Mouse (Mus musculus): ENCODE results near the gene Hoxd12. TPM values are rescaled to one million over a fixed set of nuclear protein-coding genes. Genes with fewer than 3 reads are reported as not detected.

Gene Hoxd12
- polyA plus RNA-seq, 1 experiment from 2014 or later = not detected

DNA sequence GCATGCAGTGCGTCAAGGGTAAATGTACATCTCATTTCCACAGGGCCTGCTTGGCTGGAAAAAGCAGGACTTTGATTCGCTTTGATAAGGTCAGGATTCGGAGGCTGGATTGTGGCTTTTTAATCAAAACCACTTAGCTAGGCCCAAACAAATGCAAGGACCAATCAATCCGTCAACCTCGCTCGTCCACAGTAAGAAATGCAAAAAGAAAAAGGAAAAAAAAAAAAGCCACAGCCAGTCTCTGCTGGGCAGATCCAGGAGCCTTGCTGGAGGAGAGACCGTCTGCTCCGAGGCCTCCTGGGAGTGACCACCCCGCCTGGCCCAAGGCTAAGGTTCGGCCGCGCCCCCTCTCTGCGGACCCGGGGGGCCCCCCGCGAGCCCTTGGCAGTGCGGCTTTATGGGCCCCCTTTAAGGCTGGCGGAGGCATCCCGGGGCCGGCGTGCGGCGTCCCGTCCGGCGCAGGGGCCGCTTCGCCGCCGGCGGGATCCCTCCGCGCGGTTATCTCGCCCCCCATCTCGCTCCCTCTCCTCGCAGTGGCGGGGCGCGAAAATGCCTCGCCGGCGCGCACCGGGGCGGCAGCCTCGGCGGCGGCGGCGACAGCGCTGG is 29.7 kb downstream of the Hoxd12 start, which contains the start of gene Hoxd8:
Gene Hoxd8 (plus strand): TSS at position 223 of the 606 bp plus-strand sequence.
- 2% methylated on average over 41 of the region's 52 CpGs for WGBS
- Histone ChIP-seq H3K36me3 (ENCODE audit: control insufficient read depth, insufficient read depth, low read length) (no peaks in the 10 kb centered on the region), H3K4me2 (ENCODE audit: low read depth, low read length) (peak within 1 kb of the TSS; percentile 81), H3K9me3 (ENCODE audit: control insufficient read depth, low read length) (no peaks in the 10 kb centered on the region), H3K4me3 (ENCODE audit: low read length) (peak within 1 kb of the TSS; percentile 50), H3K9ac (ENCODE audit: low read length) (peak within 1 kb of the TSS; percentile 20; the same call in 1 of the 2 replicates), H3K27ac (ENCODE audit: low read length) (no peak within 1 kb of the TSS), H3K27me3 (ENCODE audit: control insufficient read depth, insufficient read depth, low read depth, low read length) (peaks cover 95% of the 10 kb centered on the region), H3K4me1 (replicated peaks; ENCODE audit: control insufficient read depth, insufficient read depth, low read length) (peaks cover 10% of the 10 kb centered on the region)
- ATAC-seq (ENCODE audit: low read depth) = peak; percentile 44

DNA sequence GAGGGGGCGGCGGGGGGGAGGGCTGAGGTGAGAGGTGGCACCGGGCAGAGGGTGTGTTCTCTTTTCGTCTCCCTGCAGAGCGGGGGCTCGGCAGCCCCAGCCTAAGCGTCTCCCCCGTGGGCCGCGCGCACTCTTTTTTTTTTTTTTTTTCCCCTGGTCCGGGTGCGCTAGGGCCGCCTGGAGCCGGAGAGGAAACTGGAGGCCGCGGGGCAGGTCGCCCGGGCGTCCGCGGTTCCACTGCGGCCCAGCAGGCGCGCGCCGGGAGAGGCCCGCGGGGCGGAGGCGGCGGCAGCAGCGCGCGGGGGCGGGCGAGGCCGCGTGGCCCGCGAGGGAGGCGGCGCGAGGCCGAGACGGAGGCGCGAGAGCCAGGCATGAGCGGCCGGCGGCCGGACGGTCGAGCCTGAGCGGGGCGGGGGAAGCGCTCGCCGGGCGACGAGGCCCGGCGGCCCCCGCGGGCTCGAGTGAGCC is 30.2 kb downstream of the Hoxd12 start:
- no peaks in the 10 kb centered on the region for H3K9me3 ChIP-seq (ENCODE audit: control insufficient read depth, low read length)
- H3K4me2 ChIP-seq (ENCODE audit: low read depth, low read length) = peak overlapping the region; percentile 81
- no peak overlapping the region for H3K27ac ChIP-seq (ENCODE audit: low read length)
- H3K9ac ChIP-seq (ENCODE audit: low read length) = peak overlapping the region; percentile 20; the same call in 1 of the 2 replicates
- WGBS = under 1% methylated on average over 21 of the region's 66 CpGs
- peak; percentile 47 for ATAC-seq (ENCODE audit: low read depth)
- H3K27me3 ChIP-seq (ENCODE audit: control insufficient read depth, insufficient read depth, low read depth, low read length) = peaks cover 95% of the 10 kb centered on the region
- peak overlapping the region; percentile 50 for H3K4me3 ChIP-seq (ENCODE audit: low read length)
- no peaks in the 10 kb centered on the region for H3K36me3 ChIP-seq (ENCODE audit: control insufficient read depth, insufficient read depth, low read length)
- H3K4me1 ChIP-seq (replicated peaks; ENCODE audit: control insufficient read depth, insufficient read depth, low read length) = peaks cover 10% of the 10 kb centered on the region

DNA sequence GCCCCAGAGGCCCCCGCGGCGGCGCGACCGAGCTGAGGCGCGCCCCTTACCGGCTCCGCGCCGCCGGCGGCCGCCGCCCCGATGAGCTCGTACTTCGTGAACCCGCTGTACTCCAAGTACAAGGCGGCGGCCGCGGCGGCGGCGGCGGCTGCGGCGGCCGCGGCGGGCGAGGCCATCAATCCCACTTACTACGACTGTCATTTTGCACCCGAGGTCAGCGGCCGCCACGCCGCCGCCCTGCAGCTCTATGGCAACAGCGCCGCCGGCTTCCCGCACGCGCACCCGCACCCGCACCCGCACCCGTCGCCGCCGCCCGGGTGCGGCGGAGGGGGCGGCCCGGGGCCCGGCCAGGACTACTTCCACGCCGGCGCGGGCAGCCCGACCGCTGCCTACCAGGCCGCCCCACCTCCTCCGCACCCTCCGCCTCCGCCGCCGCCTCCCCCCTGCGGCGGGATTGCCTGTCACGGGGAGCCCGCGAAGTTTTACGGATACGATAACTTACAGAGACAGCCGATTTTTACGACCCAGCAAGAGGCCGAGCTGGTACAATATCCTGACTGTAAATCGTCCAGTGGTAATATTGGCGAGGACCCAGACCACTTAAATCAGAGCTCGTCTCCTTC is 30.8 kb downstream of the Hoxd12 start:
- peaks cover 95% of the 10 kb centered on the region for H3K27me3 ChIP-seq (ENCODE audit: control insufficient read depth, insufficient read depth, low read depth, low read length)
- WGBS = under 1% methylated on average over 54 of the region's 85 CpGs
- H3K36me3 ChIP-seq (ENCODE audit: control insufficient read depth, insufficient read depth, low read length) = no peaks in the 10 kb centered on the region
- ATAC-seq (ENCODE audit: low read depth) = peak; percentile 38
- H3K27ac ChIP-seq (ENCODE audit: low read length) = no peak overlapping the region
- H3K4me1 ChIP-seq (replicated peaks; ENCODE audit: control insufficient read depth, insufficient read depth, low read length) = peaks cover 10% of the 10 kb centered on the region
- H3K4me2 ChIP-seq (ENCODE audit: low read depth, low read length) = peak overlapping the region; percentile 81
- 0 out of 2 replicates have a peak overlapping the region, but pooled peaks have one; percentile 20 for H3K9ac ChIP-seq (ENCODE audit: low read length)
- H3K9me3 ChIP-seq (ENCODE audit: control insufficient read depth, low read length) = no peaks in the 10 kb centered on the region
- peak overlapping the region; percentile 50 for H3K4me3 ChIP-seq (ENCODE audit: low read length)

DNA sequence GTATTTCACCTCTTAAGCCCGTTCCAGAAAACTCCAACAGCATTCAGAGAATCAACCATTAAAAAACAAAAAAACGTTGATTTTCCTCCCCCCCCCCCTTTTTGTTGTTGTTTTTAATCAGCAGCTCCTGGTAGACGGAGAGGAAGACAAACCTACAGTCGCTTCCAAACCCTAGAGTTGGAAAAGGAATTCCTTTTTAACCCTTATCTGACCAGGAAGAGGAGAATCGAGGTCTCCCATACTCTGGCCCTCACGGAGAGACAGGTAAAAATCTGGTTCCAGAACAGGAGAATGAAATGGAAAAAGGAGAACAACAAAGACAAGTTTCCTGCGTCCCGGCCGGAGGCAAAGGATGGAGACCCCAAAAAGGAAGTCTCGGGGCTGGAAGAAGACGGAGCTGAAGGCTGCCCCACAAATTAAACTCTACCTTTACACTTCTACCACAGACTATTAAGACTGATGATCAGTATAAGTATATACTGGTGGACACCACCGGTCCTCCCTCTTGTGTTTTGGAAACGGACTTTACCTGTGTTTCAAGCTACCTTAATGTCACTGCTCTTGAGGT is 31.7 kb downstream of the Hoxd12 start:
- peaks cover 93% of the 10 kb centered on the region for H3K27me3 ChIP-seq (ENCODE audit: control insufficient read depth, insufficient read depth, low read depth, low read length)
- no peak for ATAC-seq (ENCODE audit: low read depth)
- H3K4me2 ChIP-seq (ENCODE audit: low read depth, low read length) = no peak overlapping the region
- H3K4me1 ChIP-seq (replicated peaks; ENCODE audit: control insufficient read depth, insufficient read depth, low read length) = peaks cover 10% of the 10 kb centered on the region
- no peaks in the 10 kb centered on the region for H3K9me3 ChIP-seq (ENCODE audit: control insufficient read depth, low read length)
- H3K36me3 ChIP-seq (ENCODE audit: control insufficient read depth, insufficient read depth, low read length) = no peaks in the 10 kb centered on the region
- H3K9ac ChIP-seq (ENCODE audit: low read length) = no peak overlapping the region
- no peak overlapping the region for H3K27ac ChIP-seq (ENCODE audit: low read length)
- no peak overlapping the region for H3K4me3 ChIP-seq (ENCODE audit: low read length)
- 2% methylated on average over 13 of the region's 13 CpGs for WGBS

DNA sequence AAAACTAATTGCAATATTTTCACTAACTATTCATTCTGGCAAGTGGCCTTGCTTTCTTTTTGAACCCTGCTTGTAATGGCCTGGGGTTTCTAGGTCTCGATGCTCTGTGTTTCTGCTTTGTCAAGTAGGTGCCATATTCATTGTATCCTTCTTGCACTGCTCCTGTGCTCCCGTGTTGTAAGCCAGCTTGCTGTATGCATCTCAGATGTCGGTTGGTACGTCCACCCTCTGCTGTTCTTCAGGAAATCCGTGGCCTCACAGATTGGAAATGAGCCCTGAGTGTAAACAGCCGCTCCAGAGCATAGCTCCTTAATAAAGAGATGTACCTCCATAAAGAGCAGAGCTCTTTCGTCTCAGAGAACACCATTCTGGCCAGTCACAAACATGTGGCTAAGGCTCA is 32.8 kb downstream of the Hoxd12 start:
- Histone ChIP-seq H3K9ac (ENCODE audit: low read length) (no peak overlapping the region), H3K4me3 (ENCODE audit: low read length) (no peak overlapping the region), H3K27me3 (ENCODE audit: control insufficient read depth, insufficient read depth, low read depth, low read length) (peaks cover 95% of the 10 kb centered on the region)

DNA sequence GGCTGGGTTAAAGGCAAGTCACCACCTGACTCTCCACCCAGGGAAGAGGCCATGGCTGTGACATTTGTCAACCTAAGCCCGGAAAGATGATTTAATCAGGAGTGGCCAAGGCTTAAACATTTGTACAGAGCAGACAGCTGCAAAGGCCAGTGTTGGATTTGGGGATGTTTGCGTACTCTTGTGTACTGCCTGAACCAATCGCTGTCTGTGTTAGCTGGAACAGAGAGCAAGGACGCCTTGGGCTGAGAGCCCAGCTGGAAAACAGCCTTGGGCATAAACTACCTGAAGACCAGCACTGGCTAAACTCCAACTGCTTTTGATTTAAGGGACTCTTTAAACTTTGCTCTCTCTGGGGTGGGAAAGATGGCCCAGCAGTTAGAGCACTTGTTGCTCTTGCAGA is 33.9 kb downstream of the Hoxd12 start:
- Histone ChIP-seq H3K27me3 (ENCODE audit: control insufficient read depth, insufficient read depth, low read depth, low read length) (peaks cover 94% of the 10 kb centered on the region), H3K27ac (ENCODE audit: low read length) (no peak overlapping the region), H3K4me2 (ENCODE audit: low read depth, low read length) (no peak overlapping the region), H3K9ac (ENCODE audit: low read length) (no peak overlapping the region), H3K9me3 (ENCODE audit: control insufficient read depth, low read length) (no peaks in the 10 kb centered on the region), H3K4me1 (replicated peaks; ENCODE audit: control insufficient read depth, insufficient read depth, low read length) (peaks cover 13% of the 10 kb centered on the region), H3K36me3 (ENCODE audit: control insufficient read depth, insufficient read depth, low read length) (no peaks in the 10 kb centered on the region), H3K4me3 (ENCODE audit: low read length) (no peak overlapping the region)
- WGBS = 12% methylated on average over 4 of the region's 4 CpGs
- ATAC-seq (ENCODE audit: low read depth) = no peak

More for the DNA sequence above, 32.8 kb downstream of the Hoxd12 start:
- Histone ChIP-seq H3K27ac (ENCODE audit: low read length) (no peak overlapping the region), H3K9me3 (ENCODE audit: control insufficient read depth, low read length) (no peaks in the 10 kb centered on the region), H3K36me3 (ENCODE audit: control insufficient read depth, insufficient read depth, low read length) (no peaks in the 10 kb centered on the region), H3K4me1 (replicated peaks; ENCODE audit: control insufficient read depth, insufficient read depth, low read length) (peaks cover 13% of the 10 kb centered on the region), H3K4me2 (ENCODE audit: low read depth, low read length) (no peak overlapping the region)
- 9% methylated on average over 7 of the region's 7 CpGs for WGBS
- ATAC-seq (ENCODE audit: low read depth) = no peak

DNA sequence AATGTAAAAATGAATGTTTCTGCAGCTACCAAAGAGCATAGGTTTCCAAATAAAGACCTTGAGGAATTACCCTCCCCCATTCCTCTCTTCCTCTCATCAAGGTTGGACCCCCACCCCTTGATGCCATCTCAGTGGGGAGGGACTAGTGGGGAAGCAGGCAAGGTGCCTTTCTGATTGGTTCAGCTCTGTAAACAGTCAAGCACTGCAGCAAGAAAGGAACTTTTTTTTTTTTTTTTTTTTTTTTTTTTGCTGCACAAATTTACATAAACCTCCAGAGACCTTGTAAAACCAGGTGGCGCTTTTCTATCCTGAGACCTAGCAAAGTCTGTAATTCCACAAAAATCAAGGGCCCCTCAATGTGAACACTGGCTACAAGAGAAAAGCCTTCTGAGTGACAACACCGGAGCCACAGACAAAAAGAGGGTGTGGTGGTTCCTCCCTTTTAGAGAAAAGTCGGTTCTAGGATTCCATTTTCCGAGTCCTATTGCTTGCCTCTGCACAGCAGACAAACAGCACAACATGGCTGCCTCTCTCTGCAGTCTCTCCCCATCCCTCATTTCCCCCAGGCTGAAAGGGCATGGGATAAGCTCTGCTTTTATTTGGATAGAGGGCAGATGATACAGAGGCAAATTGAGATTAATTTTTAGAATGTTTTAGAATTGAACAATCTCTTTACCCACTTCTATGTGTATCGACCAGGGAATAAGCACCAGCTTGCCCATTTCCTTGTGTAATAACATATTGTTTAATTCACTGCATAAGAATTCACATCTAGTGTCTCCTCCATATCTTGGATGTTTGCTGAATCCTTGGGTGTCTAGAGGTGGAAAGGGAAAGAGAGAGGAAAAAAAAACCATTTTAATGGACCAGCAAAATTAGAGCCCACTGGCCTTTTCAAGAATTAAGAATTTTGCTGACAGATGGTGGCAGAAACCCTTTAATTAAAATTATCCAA is 34.9 kb downstream of the Hoxd12 start:
- H3K9ac ChIP-seq (ENCODE audit: low read length) = no peak overlapping the region
- WGBS = 5% methylated on average over 5 of the region's 5 CpGs
- H3K4me3 ChIP-seq (ENCODE audit: low read length) = no peak overlapping the region

DNA sequence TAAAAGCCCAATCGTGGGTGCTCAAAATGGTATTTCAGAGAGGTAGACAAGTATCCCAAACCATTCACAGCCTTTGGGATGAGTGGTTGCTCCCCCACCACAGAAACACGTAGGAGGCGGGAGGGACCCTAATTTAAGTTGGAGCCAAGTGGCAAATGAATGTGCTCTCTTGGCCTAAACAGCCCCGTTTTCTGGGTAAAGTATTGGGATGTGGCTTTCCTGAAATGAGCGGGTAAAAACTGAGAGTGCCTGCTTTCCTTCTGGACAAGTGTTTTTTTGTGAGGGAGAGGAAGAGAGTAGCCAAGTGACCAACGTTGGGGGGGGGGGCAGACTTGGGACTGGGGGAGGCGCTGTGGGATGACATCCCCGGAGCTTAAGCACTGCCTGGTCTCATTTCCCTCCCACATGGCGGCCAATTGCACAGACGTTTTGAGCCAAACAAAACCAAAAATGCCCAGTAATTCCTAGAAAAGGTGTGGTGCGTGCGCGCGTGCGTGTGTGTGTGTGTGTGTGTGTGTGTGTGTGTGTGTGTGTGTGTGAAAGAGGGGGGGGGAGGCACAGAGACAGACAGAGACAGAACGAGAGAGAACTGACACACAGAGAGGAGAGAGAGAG is 36.2 kb downstream of the Hoxd12 start:
- Histone ChIP-seq H3K4me3 (ENCODE audit: low read length) (no peak overlapping the region), H3K4me2 (ENCODE audit: low read depth, low read length) (no peak overlapping the region), H3K9ac (ENCODE audit: low read length) (no peak overlapping the region)

More for the DNA sequence above, 34.9 kb downstream of the Hoxd12 start:
- Histone ChIP-seq H3K9me3 (ENCODE audit: control insufficient read depth, low read length) (no peaks in the 10 kb centered on the region), H3K36me3 (ENCODE audit: control insufficient read depth, insufficient read depth, low read length) (no peaks in the 10 kb centered on the region), H3K27ac (ENCODE audit: low read length) (no peak overlapping the region), H3K27me3 (ENCODE audit: control insufficient read depth, insufficient read depth, low read depth, low read length) (peaks cover 94% of the 10 kb centered on the region), H3K4me2 (ENCODE audit: low read depth, low read length) (no peak overlapping the region), H3K4me1 (replicated peaks; ENCODE audit: control insufficient read depth, insufficient read depth, low read length) (peaks cover 13% of the 10 kb centered on the region)
- no peak for ATAC-seq (ENCODE audit: low read depth)

More for the DNA sequence above, 36.2 kb downstream of the Hoxd12 start:
- no peak overlapping the region for H3K27ac ChIP-seq (ENCODE audit: low read length)
- H3K27me3 ChIP-seq (ENCODE audit: control insufficient read depth, insufficient read depth, low read depth, low read length) = peaks cover 94% of the 10 kb centered on the region
- WGBS = under 1% methylated on average over 16 of the region's 16 CpGs
- no peak for ATAC-seq (ENCODE audit: low read depth)
- H3K9me3 ChIP-seq (ENCODE audit: control insufficient read depth, low read length) = no peaks in the 10 kb centered on the region
- peaks cover 5% of the 10 kb centered on the region; the same call in 1 of the 2 replicates for H3K4me1 ChIP-seq (replicated peaks; ENCODE audit: control insufficient read depth, insufficient read depth, low read length)
- H3K36me3 ChIP-seq (ENCODE audit: control insufficient read depth, insufficient read depth, low read length) = no peaks in the 10 kb centered on the region
